Mouse (Mus musculus): ENCODE results near the gene Rgl1.
"Not testable (repeated sequence)": the region's sequence is repeated elsewhere in the genome, so short reads cannot be mapped to it uniquely, and the experiment has no call there.

DNA sequence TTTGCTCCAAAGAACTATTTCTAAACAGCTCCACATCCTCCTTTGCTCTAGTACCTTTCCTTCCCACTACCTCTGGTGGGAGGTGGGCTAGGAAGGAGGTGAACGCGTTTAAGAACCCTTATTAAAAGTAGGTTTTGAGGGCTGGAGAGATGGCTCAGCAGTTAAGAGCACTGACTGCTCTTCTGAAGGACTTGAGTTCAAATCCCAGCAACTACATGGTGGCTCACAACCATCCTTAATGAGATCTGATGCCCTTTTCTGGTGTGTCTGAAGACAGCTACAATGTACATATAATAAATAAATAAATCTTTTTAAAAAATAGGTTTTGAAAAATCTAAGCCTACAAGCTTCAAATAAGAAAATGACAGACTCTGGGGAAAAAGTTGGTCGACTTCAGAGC, 19.3 kb upstream of the Rgl1 start:
- TF ChIP-seq CTCF (IDR thresholded peaks at IDR 0.05; ENCODE audit: borderline replicate concordance, control insufficient read depth, extremely low read depth, insufficient read depth, low read length, poor library complexity); POLR2A (IDR thresholded peaks at IDR 0.05; ENCODE audit: control insufficient read depth, extremely low read depth, insufficient read depth, low read length, poor library complexity): not testable (repeated sequence)
